32 mouse cellular contexts compared by ENCODE assay signal in genomic region chr13:59147976-59148375, GRCm38 (mm10).
A peak's percentile ranks its signal among the peaks of the same experiment; 100 is the strongest.
DNase-seq lines count a peak whose midpoint lies in the region; ATAC-seq lines count a peak whose summit lies in the region.
"Had no signal": no experiment of that assay in that cellular context is flagged by ENCODE, and none has a peak within 500 bp of the region (broad histone marks: within the 10 kb centered on the region; RNA-seq: fewer than 3 reads in every experiment).

No protein-coding gene starts in this region.

- intact Hi-C loops in heart, postnatal 36 days (cut with DNase I): no loop called here

- ATAC-seq in forebrain, embryonic 13.5 days: peak; percentile 19; the same call in 1 of the 2 replicates
- ATAC-seq: hindbrain, postnatal 0 days; intestine, embryonic 15.5 days; Patski had no signal

- H3K4me1 ChIP-seq in forebrain, embryonic 13.5 days: peaks cover 58% of the 10 kb centered on the region
- H3K4me1 ChIP-seq: embryonic facial prominence, embryonic 12.5 days; heart, embryonic 15.5 days; intestine, embryonic 15.5 days; liver, embryonic 15.5 days; stomach, embryonic 15.5 days had no signal

- H3K9me3 ChIP-seq in forebrain, embryonic 13.5 days (replicated peaks): no peaks in the 10 kb centered on the region
- H3K9me3 ChIP-seq: embryonic facial prominence, embryonic 12.5 days; heart, embryonic 10.5 days; heart, embryonic 15.5 days; hindbrain, embryonic 12.5 days; intestine, embryonic 15.5 days; limb, embryonic 12.5 days; liver, embryonic 15.5 days; neural tube, embryonic 13.5 days; stomach, embryonic 15.5 days had no signal

- no peak overlapping the region for H3K9ac ChIP-seq in forebrain, embryonic 13.5 days
- H3K9ac ChIP-seq: embryonic facial prominence, embryonic 12.5 days; heart, embryonic 15.5 days; hindbrain, embryonic 12.5 days; intestine, embryonic 15.5 days; limb, embryonic 12.5 days; liver, embryonic 15.5 days; lung, embryonic 14.5 days; neural tube, embryonic 13.5 days; stomach, embryonic 15.5 days had no signal

- 26% methylated on average over 4 of the region's 4 CpGs for WGBS in forebrain, embryonic 13.5 days

- H3K27me3 ChIP-seq in forebrain, embryonic 13.5 days: no peaks in the 10 kb centered on the region
- H3K27me3 ChIP-seq: embryonic facial prominence, embryonic 12.5 days; heart, embryonic 15.5 days; hindbrain, embryonic 12.5 days; intestine, embryonic 15.5 days; limb, embryonic 12.5 days; liver, embryonic 15.5 days; neural tube, embryonic 13.5 days; stomach, embryonic 15.5 days had no signal

- H3K36me3 ChIP-seq in forebrain, embryonic 13.5 days (ENCODE audit: poor library complexity, severe bottlenecking): no peaks in the 10 kb centered on the region
- H3K36me3 ChIP-seq: embryonic facial prominence, embryonic 12.5 days; heart, embryonic 10.5 days; heart, embryonic 15.5 days; hindbrain, embryonic 12.5 days; intestine, embryonic 15.5 days; limb, embryonic 12.5 days; liver, embryonic 15.5 days; neural tube, embryonic 13.5 days; stomach, embryonic 15.5 days had no signal

- no peak overlapping the region for H3K4me3 ChIP-seq in forebrain, embryonic 13.5 days
- H3K4me3 ChIP-seq: embryonic facial prominence, embryonic 12.5 days; heart, embryonic 10.5 days; heart, embryonic 15.5 days; hindbrain, embryonic 12.5 days; intestine, embryonic 15.5 days; limb, embryonic 12.5 days; liver, embryonic 15.5 days; neural tube, embryonic 13.5 days; stomach, embryonic 15.5 days had no signal

- no peak overlapping the region for H3K4me2 ChIP-seq in forebrain, embryonic 13.5 days
- H3K4me2 ChIP-seq: embryonic facial prominence, embryonic 12.5 days; heart, embryonic 15.5 days; hindbrain, embryonic 12.5 days; intestine, embryonic 15.5 days; limb, embryonic 12.5 days; liver, embryonic 15.5 days; lung, embryonic 14.5 days; neural tube, embryonic 13.5 days; stomach, embryonic 15.5 days had no signal

- H3K27ac ChIP-seq in forebrain, embryonic 13.5 days: peak overlapping the region; percentile 49
- H3K27ac ChIP-seq: embryonic facial prominence, embryonic 12.5 days; heart, embryonic 10.5 days; heart, embryonic 15.5 days; hindbrain, embryonic 12.5 days; hindbrain, postnatal 0 days; intestine, embryonic 15.5 days; kidney, postnatal 0 days; limb, embryonic 12.5 days; liver, embryonic 15.5 days; neural tube, embryonic 13.5 days; stomach, embryonic 15.5 days had no signal

- peak; percentile 17 for DNase-seq in heart, adult 11 months
- DNase-seq in heart, postnatal 36 days: no peak
- DNase-seq in retina, postnatal 1 day: peak; percentile 11
- DNase-seq in retina, embryonic 14.5 days (ENCODE audit: low spot score): no peak
- no peak for DNase-seq in gastrocnemius, postnatal 4 days (ENCODE audit: low spot score in 2 of 2)
- DNase-seq in T-cell, adult 2 months (ENCODE audit: low spot score): no peak
- DNase-seq: adrenal gland, postnatal 25 days; cerebellum, adult 2 months; cerebellum, postnatal 25 days; embryo, embryonic 11 days; gastrocnemius, postnatal 10 days; kidney, adult 2 months; kidney, postnatal 4 days; layer of hippocampus, adult 9-11 months; lung, embryonic 14.5 days; lung, postnatal 14 days; right cerebral cortex, postnatal 25 days; thymus, adult 18-20 months; thymus, postnatal 36 days had no signal

Comparison
In these comparisons a context has a peak if more than half of its experiments do, and no peak if none do; other contexts are left out.
1. DNase-seq: peak in heart, adult 11 months (single experiment) and retina, postnatal 1 day (single experiment); none in heart, postnatal 36 days (0 of 2), retina, embryonic 14.5 days (single experiment), gastrocnemius, postnatal 4 days (0 of 2) and T-cell, adult 2 months (single experiment).